Mouse (Mus musculus) kidney, embryonic 16.5 days (tissue): Measurements from ENCODE around the gene Car5a. TPM values are rescaled to one million over a fixed set of nuclear protein-coding genes. Genes with fewer than 3 reads are reported as not detected.

Source experiments
- ATAC-seq: fragments of 200-750 bp; cut with Nextera tagmentation; 2 replicates; pipeline ENCODE4 v1.8.0; 2017; ENCODE audit warnings: moderate TSS enrichment; ENCODE audit not compliant: low FRiP score, low TSS enrichment
- H3K27ac ChIP-seq: fragments of 300-500 bp; sonication (generic); 2 replicates; pipeline ENCODE4 v1.5.1; 2014; ENCODE audit warnings: low read length
- H3K27me3 ChIP-seq: fragments of 300-500 bp; sonication (generic); 2 replicates; pipeline ENCODE4 v1.6.1; 2014; ENCODE audit warnings: low read length, control low read depth, mixed read lengths; ENCODE audit not compliant: insufficient read depth
- H3K36me3 ChIP-seq: fragments of 300-500 bp; sonication (generic); 2 replicates; pipeline ENCODE4 v1.6.1; 2014; ENCODE audit warnings: low read length, control low read depth, mixed read lengths; ENCODE audit not compliant: insufficient read depth
- H3K4me1 ChIP-seq: fragments of 300-500 bp; sonication (generic); 2 replicates; pipeline ENCODE4 v1.6.1; 2014; ENCODE audit warnings: low read length, control low read depth, mixed read lengths; ENCODE audit not compliant: insufficient read depth
- H3K4me2 ChIP-seq: fragments of 300-500 bp; sonication (generic); replicated peaks from 2 replicates; pipeline ENCODE4 v1.6.1; 2014; ENCODE audit warnings: low read depth, low read length
- H3K4me3 ChIP-seq: fragments of 300-500 bp; sonication (generic); 2 replicates; pipeline ENCODE4 v1.5.1; 2014; ENCODE audit warnings: mild to moderate bottlenecking, low read length
- H3K9ac ChIP-seq: fragments of 300-500 bp; sonication (generic); replicated peaks from 2 replicates; pipeline ENCODE4 v1.6.1; 2014; ENCODE audit warnings: low read length
- H3K9me3 ChIP-seq: fragments of 300-500 bp; sonication (generic); 2 replicates; pipeline ENCODE4 v1.6.1; 2016; ENCODE audit warnings: low read length, control low read depth
- WGBS: fragments of 180-500 bp; shearing (Covaris S2); extraction: QIAGEN DNeasy Blood & Tissue Kit; methylation state at CpG from one replicate; pipeline ENCODE4 v1.1.7; 2014; 5-methylcytosine and 5-hydroxymethylcytosine counted together
- polyA plus RNA-seq: library from polyadenylated mRNA; unstranded; fragments of >200 nt; fragmentation: Nextera tagmentation; extraction: Ambion mirVana; gene quantifications from 2 replicates; pipeline ENCODE4 v1.2.1, GENCODE M21; 2015

The Car5a gene
- polyA plus RNA-seq, 1 experiment from 2014 or later: not detected

DNA sequence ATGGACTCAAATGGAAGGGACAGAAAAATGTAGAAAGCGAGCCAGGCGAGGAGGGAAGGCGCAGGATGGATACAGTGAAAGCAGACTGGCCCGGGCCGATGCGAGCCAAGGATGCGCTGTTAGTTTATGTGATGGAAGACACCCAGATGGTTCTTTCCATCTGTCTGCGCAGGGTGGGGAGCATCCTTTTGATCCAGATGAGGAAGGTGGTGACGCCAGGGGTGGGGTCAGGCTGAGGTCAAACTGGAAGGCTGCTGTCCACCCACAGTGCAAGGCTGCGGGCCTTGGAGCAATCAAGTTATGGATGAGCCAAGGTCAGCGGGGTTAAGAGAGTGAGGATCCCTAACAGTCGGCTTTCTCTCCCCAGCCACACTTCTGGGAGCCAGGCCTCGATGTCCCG, 8.3 kb downstream of the Car5a start:
- ATAC-seq: no peak
- Histone ChIP-seq H3K4me1 (no peaks in the 10 kb centered on the region), H3K9me3 (no peaks in the 10 kb centered on the region), H3K36me3 (no peaks in the 10 kb centered on the region), H3K27me3 (no peaks in the 10 kb centered on the region), H3K9ac (no peak overlapping the region), H3K27ac (no peak overlapping the region), H3K4me2 (no peak overlapping the region), H3K4me3 (no peak overlapping the region)
- WGBS: 45% methylated on average over 14 of the region's 14 CpGs

DNA sequence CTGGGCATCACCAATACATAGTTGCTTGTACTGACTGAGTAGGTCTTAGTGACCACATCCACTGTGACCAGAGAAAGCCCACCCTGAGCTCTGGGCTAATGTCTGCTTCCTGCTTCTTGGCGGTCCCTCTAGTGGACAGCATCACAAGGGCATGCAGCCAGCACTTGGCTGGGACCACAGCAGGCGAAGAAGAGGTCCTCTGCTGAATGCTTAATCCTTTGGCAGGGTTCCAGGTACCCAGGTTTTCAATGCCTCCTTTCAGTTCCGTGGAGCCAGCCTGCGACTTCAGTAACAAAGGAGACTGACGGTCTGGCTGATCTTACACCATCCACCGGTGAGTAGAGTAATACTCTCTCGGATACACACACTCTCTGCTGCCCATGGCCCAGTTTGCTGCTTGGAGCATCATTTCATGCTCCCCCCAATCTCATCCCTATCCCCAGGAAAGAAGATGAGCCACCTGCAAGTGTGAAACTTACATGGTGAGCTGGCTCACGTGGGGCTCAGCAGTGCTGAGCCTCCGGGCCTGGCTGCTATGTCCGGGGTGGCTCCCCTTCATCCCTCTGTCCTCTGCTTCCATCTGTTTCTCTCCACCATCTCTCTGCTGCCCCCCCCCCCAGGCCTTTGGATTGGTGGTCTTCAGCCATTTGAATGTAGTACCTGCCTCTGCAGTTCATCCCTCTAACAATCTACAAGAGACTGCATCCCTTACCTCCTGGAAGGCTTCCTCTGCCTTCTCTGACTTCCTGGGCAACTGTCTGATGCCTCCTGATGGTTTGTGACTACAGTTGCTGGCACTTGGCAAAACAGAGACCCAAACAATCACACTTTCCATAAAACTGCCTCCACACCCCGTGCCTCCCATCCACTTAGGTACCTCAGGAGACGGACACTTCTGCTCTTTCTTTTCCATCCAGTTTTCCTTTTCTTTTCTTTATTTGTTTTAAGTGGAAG, 9.1 kb downstream of the Car5a start:
- H3K36me3 ChIP-seq: no peaks in the 10 kb centered on the region
- ATAC-seq: peak; percentile 47; the same call in 1 of the 2 replicates
- no peaks in the 10 kb centered on the region for H3K27me3 ChIP-seq
- 59% methylated on average over 12 of the region's 12 CpGs for WGBS
- H3K4me2 ChIP-seq: no peak overlapping the region
- H3K4me3 ChIP-seq: no peak overlapping the region
- no peaks in the 10 kb centered on the region for H3K4me1 ChIP-seq
- no peak overlapping the region for H3K27ac ChIP-seq
- no peak overlapping the region; the same call in 1 of the 2 replicates for H3K9ac ChIP-seq
- no peaks in the 10 kb centered on the region for H3K9me3 ChIP-seq

DNA sequence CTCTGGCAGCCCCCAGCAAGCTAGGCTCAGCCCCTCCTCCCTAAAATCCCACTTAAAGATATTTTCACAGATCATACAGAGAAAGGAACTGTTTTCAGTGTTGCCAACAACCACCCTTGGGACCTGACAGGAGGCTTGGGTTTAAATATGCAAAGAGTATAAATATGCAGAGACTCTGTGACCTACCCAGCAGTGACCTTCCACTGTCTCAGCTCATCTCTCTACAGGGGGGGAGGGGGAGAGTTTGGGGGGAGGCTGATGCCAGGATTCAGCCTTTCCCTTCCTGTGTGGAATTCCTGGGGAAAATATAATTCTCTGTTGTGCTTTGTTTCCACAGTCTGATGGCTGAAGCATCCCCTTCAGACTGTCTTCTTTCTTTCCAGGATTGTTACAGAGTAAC, 9.8 kb downstream of the Car5a start:
- Histone ChIP-seq H3K27me3 (no peaks in the 10 kb centered on the region), H3K27ac (no peak overlapping the region), H3K4me1 (no peaks in the 10 kb centered on the region), H3K9ac (no peak overlapping the region), H3K9me3 (no peaks in the 10 kb centered on the region), H3K4me3 (no peak overlapping the region), H3K4me2 (no peak overlapping the region), H3K36me3 (no peaks in the 10 kb centered on the region)
- no peak for ATAC-seq

- no peak overlapping the region for H3K4me2 ChIP-seq
- no peaks in the 10 kb centered on the region for H3K27me3 ChIP-seq
- H3K4me1 ChIP-seq: no peaks in the 10 kb centered on the region
- no peaks in the 10 kb centered on the region for H3K9me3 ChIP-seq
- no peak overlapping the region for H3K9ac ChIP-seq
- ATAC-seq: no peak
- H3K36me3 ChIP-seq: no peaks in the 10 kb centered on the region
- no peak overlapping the region for H3K4me3 ChIP-seq
- no peak overlapping the region for H3K27ac ChIP-seq
- 33% methylated on average over 4 of the region's 4 CpGs for WGBS
Measured at GRCm38 (mm10) chr8:121934506-121934905, 10.2 kb downstream of the Car5a start.

GRCm38 (mm10) chr8:121932668-121933520, 11.8 kb downstream of the Car5a start:
- no peaks in the 10 kb centered on the region for H3K4me1 ChIP-seq
- no peak overlapping the region for H3K4me3 ChIP-seq
- no peaks in the 10 kb centered on the region for H3K27me3 ChIP-seq
- ATAC-seq: no peak
- H3K9me3 ChIP-seq: no peaks in the 10 kb centered on the region
- no peak overlapping the region for H3K4me2 ChIP-seq
- H3K27ac ChIP-seq: no peak overlapping the region
- WGBS: 88% methylated on average over 14 of the region's 14 CpGs
- no peaks in the 10 kb centered on the region for H3K36me3 ChIP-seq
- H3K9ac ChIP-seq: no peak overlapping the region

- H3K9me3 ChIP-seq: no peaks in the 10 kb centered on the region
- no peak overlapping the region for H3K4me3 ChIP-seq
- no peaks in the 10 kb centered on the region for H3K36me3 ChIP-seq
- no peak for ATAC-seq
- WGBS: 77% methylated on average over 12 of the region's 12 CpGs
- H3K27me3 ChIP-seq: no peaks in the 10 kb centered on the region
- H3K9ac ChIP-seq: no peak overlapping the region
- H3K27ac ChIP-seq: no peak overlapping the region
- H3K4me2 ChIP-seq: no peak overlapping the region
- no peaks in the 10 kb centered on the region for H3K4me1 ChIP-seq
Measured at GRCm38 (mm10) chr8:121932026-121932667, 12.6 kb downstream of the Car5a start.

GRCm38 (mm10) chr8:121931571-121931970, 13.1 kb downstream of the Car5a start:
- no peak overlapping the region for H3K4me3 ChIP-seq
- H3K4me2 ChIP-seq: no peak overlapping the region
- H3K9me3 ChIP-seq: no peaks in the 10 kb centered on the region
- no peaks in the 10 kb centered on the region for H3K27me3 ChIP-seq
- WGBS: 69% methylated on average over 7 of the region's 7 CpGs
- H3K36me3 ChIP-seq: no peaks in the 10 kb centered on the region
- ATAC-seq: no peak
- H3K4me1 ChIP-seq: no peaks in the 10 kb centered on the region
- H3K9ac ChIP-seq: no peak overlapping the region
- H3K27ac ChIP-seq: no peak overlapping the region

DNA sequence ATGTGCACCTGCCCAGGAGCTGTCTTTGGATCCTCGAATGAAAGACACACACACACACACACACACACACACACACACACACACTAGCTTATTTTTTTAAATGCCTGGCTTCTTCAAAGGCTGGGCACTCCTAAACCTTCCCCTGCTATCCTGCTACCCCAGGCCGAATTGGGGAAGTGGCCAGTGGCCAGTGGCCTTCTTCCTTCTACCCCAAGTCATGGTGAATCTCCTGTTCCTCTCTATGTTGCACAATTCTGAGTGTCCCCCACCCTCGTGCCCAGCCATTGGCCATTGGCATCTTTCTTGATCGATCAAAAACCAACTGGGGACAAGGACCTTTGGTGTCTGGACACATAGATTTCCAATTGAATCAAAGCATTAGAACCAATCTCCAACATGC, 14.7 kb downstream of the Car5a start:
- H3K4me2 ChIP-seq: no peak overlapping the region
- no peaks in the 10 kb centered on the region for H3K36me3 ChIP-seq
- no peaks in the 10 kb centered on the region for H3K9me3 ChIP-seq
- H3K9ac ChIP-seq: no peak overlapping the region
- no peak overlapping the region for H3K27ac ChIP-seq
- WGBS: 90% methylated on average over 4 of the region's 4 CpGs
- no peak for ATAC-seq
- H3K4me1 ChIP-seq: no peaks in the 10 kb centered on the region
- H3K4me3 ChIP-seq: no peak overlapping the region
- no peaks in the 10 kb centered on the region for H3K27me3 ChIP-seq

DNA sequence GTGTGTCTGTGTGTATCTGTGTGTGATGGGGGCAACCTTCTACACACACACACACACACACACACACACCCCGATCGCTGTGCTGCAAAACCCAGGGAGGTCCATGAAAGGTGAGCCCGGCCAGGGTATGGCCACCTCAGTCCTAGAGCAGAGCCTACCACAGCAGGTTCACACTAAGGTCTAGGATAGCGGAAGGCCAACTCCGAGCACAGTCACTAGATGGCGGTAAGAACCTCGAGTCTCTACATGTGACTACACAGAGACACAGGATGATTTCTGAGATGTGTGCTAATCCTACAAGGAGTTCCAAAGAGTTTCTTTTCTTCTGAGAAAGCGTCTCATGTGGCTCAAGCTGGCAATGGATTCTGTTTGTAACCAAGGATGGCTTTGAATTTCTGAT, 17.4 kb downstream of the Car5a start:
- ATAC-seq: peak; percentile 55; the same call in 1 of the 2 replicates
- WGBS: 45% methylated on average over 8 of the region's 8 CpGs
- no peaks in the 10 kb centered on the region for H3K36me3 ChIP-seq
- no peak overlapping the region for H3K27ac ChIP-seq
- H3K27me3 ChIP-seq: no peaks in the 10 kb centered on the region
- no peaks in the 10 kb centered on the region for H3K9me3 ChIP-seq
- no peak overlapping the region for H3K4me3 ChIP-seq
- no peak overlapping the region for H3K4me2 ChIP-seq
- peaks cover 4% of the 10 kb centered on the region; the same call in 1 of the 2 replicates for H3K4me1 ChIP-seq
- no peak overlapping the region for H3K9ac ChIP-seq
